Mouse (Mus musculus): ENCODE data around the gene Phldb1.
"Not testable (repeated sequence)": the region's sequence is repeated elsewhere in the genome, so short reads cannot be mapped to it uniquely, and the experiment has no call there.

Gene Phldb1

GRCm38 (mm10) chr9:44734524-44735494 lies at the start of gene Phldb1:
Gene Phldb1, minus strand, starts transcription at chr9:44735198.
- peak; percentile 69 for DNase-seq

GRCm38 (mm10) chr9:44772750-44773651 lies 38.0 kb upstream of the Phldb1 start:
- DNase-seq: peak; percentile 95

- no peak for DNase-seq
Measured at GRCm38 (mm10) chr9:44772392-44772749, 37.4 kb upstream of the Phldb1 start.

- no peak for DNase-seq
Measured at GRCm38 (mm10) chr9:44771376-44771775, 36.4 kb upstream of the Phldb1 start.

GRCm38 (mm10) chr9:44768029-44768394 lies 33.0 kb upstream of the Phldb1 start:
- not testable (repeated sequence) for DNase-seq

GRCm38 (mm10) chr9:44767101-44768028 lies 32.4 kb upstream of the Phldb1 start, which contains the start of the genes Arcn1 and Ift46:
Gene Arcn1, minus strand, starts transcription at chr9:44767845.
Gene Ift46, plus strand, starts transcription at chr9:44767908.
- DNase-seq: peak; percentile 82

- no peak for DNase-seq
Measured at GRCm38 (mm10) chr9:44760873-44761272, 25.9 kb upstream of the Phldb1 start.

- no peak for DNase-seq
Measured at GRCm38 (mm10) chr9:44748473-44748872, 13.5 kb upstream of the Phldb1 start.

- DNase-seq: no peak
Measured at GRCm38 (mm10) chr9:44747341-44747740, 12.3 kb upstream of the Phldb1 start.

- no peak for DNase-seq
Measured at GRCm38 (mm10) chr9:44746666-44747065, 11.7 kb upstream of the Phldb1 start.

- no peak for DNase-seq
Measured at GRCm38 (mm10) chr9:44745371-44745770, 10.4 kb upstream of the Phldb1 start.

- no peak for DNase-seq
Measured at GRCm38 (mm10) chr9:44740663-44741192, 5.7 kb upstream of the Phldb1 start.

GRCm38 (mm10) chr9:44737240-44737949 lies 2.4 kb upstream of the Phldb1 start:
- DNase-seq: no peak

GRCm38 (mm10) chr9:44736301-44736700 lies 1.3 kb upstream of the Phldb1 start:
- DNase-seq: no peak

GRCm38 (mm10) chr9:44735886-44736285 lies 888 bp upstream of the Phldb1 start:
- DNase-seq: no peak

- peak; percentile 53 for DNase-seq
Measured at GRCm38 (mm10) chr9:44733671-44734523, 1.1 kb downstream of the Phldb1 start.

GRCm38 (mm10) chr9:44732921-44733530 lies 2.0 kb downstream of the Phldb1 start:
- no peak for DNase-seq

GRCm38 (mm10) chr9:44732130-44732549 lies 2.9 kb downstream of the Phldb1 start:
- DNase-seq: no peak

- DNase-seq: no peak
Measured at GRCm38 (mm10) chr9:44727441-44727840, 7.6 kb downstream of the Phldb1 start.
